Mouse (Mus musculus) cerebellum, adult 2 months (tissue): ENCODE data around the gene Pth1r. TPM values are rescaled to one million over a fixed set of nuclear protein-coding genes. Genes with fewer than 3 reads are reported as not detected.

Source experiments
- DNase-seq, 2 experiments: peaks; one replicate each; pipeline ENCODE4 v3.0.0; 2021
- H3K27ac ChIP-seq: fragments of 200-500 bp; 2 replicates; pipeline ENCODE4 v1.5.1; 2012; ENCODE audit warnings: low read length, control low read depth, inconsistent platforms; ENCODE audit not compliant: insufficient read depth
- H3K27me3 ChIP-seq: fragments of 200-500 bp; 2 replicates; pipeline ENCODE4 v1.6.1; 2012; ENCODE audit warnings: inconsistent platforms, mild to moderate bottlenecking, low read length, moderate library complexity; ENCODE audit not compliant: control insufficient read depth, insufficient read depth
- H3K4me1 ChIP-seq: fragments of 200-500 bp; 2 replicates; pipeline ENCODE4 v1.6.1; 2011; ENCODE audit warnings: low read length; ENCODE audit not compliant: control insufficient read depth, insufficient read depth
- H3K4me3 ChIP-seq: fragments of 200-500 bp; replicated peaks from 2 replicates; pipeline ENCODE3; 2011; ENCODE audit warnings: mild to moderate bottlenecking, low read depth, low read length, control low read depth; ENCODE audit not compliant: insufficient read depth
- CTCF ChIP-seq: fragments of 200-500 bp; IDR thresholded peaks from 2 replicates; pipeline ENCODE4 v1.5.1; 2011; ENCODE audit warnings: low read depth, mild to moderate bottlenecking, control low read depth, low read length, moderate library complexity, borderline replicate concordance; ENCODE audit not compliant: insufficient read depth
- POLR2A ChIP-seq: fragments of 200-500 bp; IDR thresholded peaks from 2 replicates; pipeline ENCODE4 v1.6.1; 2011; ENCODE audit warnings: low read length, control low read depth, borderline replicate concordance; ENCODE audit not compliant: insufficient read depth
- WGBS: fragments of 180-500 bp; shearing (Covaris S2); methylation state at CpG from one replicate; pipeline ENCODE4 v1.1.7; 2018; 5-methylcytosine and 5-hydroxymethylcytosine counted together
- polyA plus RNA-seq: library from polyadenylated mRNA; depleted of rRNA; stranded (reverse); fragments of >200 nt; gene quantifications from 2 replicates; pipeline ENCODE4 v1.2.3, GENCODE M21; 2012; rRNA removed

Gene Pth1r
- polyA plus RNA-seq, 1 experiment: 12.9 TPM

DNA sequence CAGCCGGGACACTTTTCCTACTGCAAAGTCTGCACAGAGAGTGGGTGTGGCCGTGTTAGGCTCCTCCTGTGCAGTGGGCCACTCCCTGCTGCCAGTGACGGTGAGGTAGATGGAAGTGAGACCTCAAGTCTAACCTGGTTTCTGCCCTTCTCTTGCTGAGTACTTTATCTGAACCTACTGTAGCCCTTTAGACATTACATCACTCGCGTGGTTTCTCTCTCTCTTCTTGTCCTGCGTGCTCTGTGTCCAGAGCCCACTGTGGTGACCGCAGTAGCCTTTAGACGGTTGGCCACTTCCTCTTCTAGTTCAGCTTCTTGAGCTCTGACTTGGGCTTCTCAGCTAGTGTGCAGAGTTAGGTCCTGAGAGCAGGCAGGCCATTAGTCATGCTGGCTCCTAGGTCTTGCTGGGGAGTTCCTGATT, 70.4 kb downstream of the Pth1r start:
- TF ChIP-seq CTCF: no peak
- no peak for TF ChIP-seq POLR2A
- Histone ChIP-seq H3K27me3 (no peaks in the 10 kb centered on the region), H3K4me1 (peaks cover 50% of the 10 kb centered on the region), H3K27ac (no peak overlapping the region), H3K4me3 (no peak overlapping the region)
- DNase-seq: no peak
- 92% methylated on average over 8 of the region's 8 CpGs for WGBS

DNA sequence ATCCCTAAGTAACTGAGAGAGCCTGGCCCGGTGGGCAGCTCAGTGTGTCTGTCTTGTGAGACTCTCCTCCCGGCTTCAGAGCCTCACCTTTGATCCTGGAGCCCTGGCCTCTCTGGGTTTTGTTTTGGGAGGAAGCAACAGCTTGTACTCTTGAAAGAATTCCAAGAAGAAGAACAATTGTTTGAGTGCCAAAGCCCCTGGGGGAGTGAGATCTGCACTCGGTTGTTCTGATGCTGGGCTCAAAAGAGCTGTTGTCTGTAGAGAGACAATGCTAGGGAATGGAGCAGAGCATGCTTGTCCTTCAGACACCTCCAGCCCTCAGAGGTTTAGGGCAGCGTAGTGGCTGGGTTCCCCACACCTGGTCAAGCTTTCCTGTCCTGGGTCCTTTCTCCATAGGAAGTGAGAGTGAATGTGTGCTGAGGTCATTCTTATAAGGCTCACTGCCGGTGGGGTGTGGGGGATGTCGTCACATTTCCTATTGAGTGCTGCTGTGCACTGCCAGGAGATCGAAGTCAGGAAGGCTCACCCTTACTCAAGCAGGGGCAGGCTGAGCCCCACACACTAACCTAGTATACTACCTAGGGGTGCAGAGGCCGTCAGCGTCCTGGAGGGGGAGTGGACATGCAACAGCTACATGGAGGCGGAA, 73.7 kb downstream of the Pth1r start:
- WGBS: 30% methylated on average over 10 of the region's 10 CpGs
- Histone ChIP-seq H3K4me1 (peaks cover 48% of the 10 kb centered on the region), H3K27me3 (no peaks in the 10 kb centered on the region), H3K4me3 (no peak overlapping the region), H3K27ac (peak overlapping the region; percentile 96)
- peak; percentile 55 to 78 for DNase-seq
- TF ChIP-seq CTCF (no peak), POLR2A (peak; percentile 34; the same call in 1 of the 2 replicates)

- no peaks in the 10 kb centered on the region for H3K27me3 ChIP-seq
- TF ChIP-seq CTCF: peak; percentile 77
- TF ChIP-seq POLR2A: no peak
- H3K27ac ChIP-seq: peak overlapping the region; percentile 96
- 43% methylated on average over 7 of the region's 7 CpGs for WGBS
- no peak overlapping the region for H3K4me3 ChIP-seq
- DNase-seq: peak; percentile 69 to 72
- peaks cover 45% of the 10 kb centered on the region for H3K4me1 ChIP-seq
These were observed 74.4 kb downstream of the Pth1r start for GRCm38 (mm10) chr9:110672462-110673106.

Other genes with a start within 250 kb of the Pth1r start
- 69.0 and 69.5 TPM in 2 replicates for gene Setd2, start 214.5 kb downstream of the Pth1r start, polyA plus RNA-seq
- 3.2 and 3.5 TPM in 2 replicates for gene Nradd, start 122.7 kb downstream of the Pth1r start, polyA plus RNA-seq
- 16.8 and 19.1 TPM in 2 replicates for gene Nbeal2, start 93.0 kb downstream of the Pth1r start, polyA plus RNA-seq
- gene Ccdc12, start 90.6 kb downstream of the Pth1r start, polyA plus RNA-seq: 98.5 and 102 TPM in 2 replicates
- gene Myl3, start 5.3 kb downstream of the Pth1r start, polyA plus RNA-seq: 0.43 and 0.51 TPM in 2 replicates
- not detected in 2 replicates for gene Prss42, start 51.0 kb upstream of the Pth1r start, polyA plus RNA-seq
- gene Prss44, start 66.8 kb upstream of the Pth1r start, polyA plus RNA-seq: not detected in 2 replicates
- gene Prss43, start 79.5 kb upstream of the Pth1r start, polyA plus RNA-seq: 0.08 and 0.10 TPM in 2 replicates
- 0.25 and 0.43 TPM in 2 replicates for gene Prss45, start 87.4 kb upstream of the Pth1r start, polyA plus RNA-seq
- gene Prss46, start 97.4 kb upstream of the Pth1r start, polyA plus RNA-seq: not detected in 2 replicates
- gene Prss50, start 110.8 kb upstream of the Pth1r start, polyA plus RNA-seq: 0.71 and 0.72 TPM in 2 replicates
- 15.1 and 15.8 TPM in 2 replicates for gene Als2cl, start 132.7 kb upstream of the Pth1r start, polyA plus RNA-seq
- 3.7 and 4.4 TPM in 2 replicates for gene Tmie, start 133.0 kb upstream of the Pth1r start, polyA plus RNA-seq
- not detected in 2 replicates for gene Fam240a, start 169.7 kb upstream of the Pth1r start, polyA plus RNA-seq
- 7.2 and 7.5 TPM in 2 replicates for gene Tdgf1, start 199.0 kb upstream of the Pth1r start, polyA plus RNA-seq
- 3.2 and 3.5 TPM in 2 replicates for gene Lrrc2, start 204.4 kb upstream of the Pth1r start, polyA plus RNA-seq
- gene Rtp3, start 243.4 kb upstream of the Pth1r start, polyA plus RNA-seq: 0.34 and 0.63 TPM in 2 replicates